Mouse (Mus musculus): ENCODE measurements at regions not wholly inside any gene's neighbourhood (a gene's known extent, or its start where the extent isn't known, plus 50 kb on each side); places are given as distances from the start of the nearest gene placed in this dataset.

DNA sequence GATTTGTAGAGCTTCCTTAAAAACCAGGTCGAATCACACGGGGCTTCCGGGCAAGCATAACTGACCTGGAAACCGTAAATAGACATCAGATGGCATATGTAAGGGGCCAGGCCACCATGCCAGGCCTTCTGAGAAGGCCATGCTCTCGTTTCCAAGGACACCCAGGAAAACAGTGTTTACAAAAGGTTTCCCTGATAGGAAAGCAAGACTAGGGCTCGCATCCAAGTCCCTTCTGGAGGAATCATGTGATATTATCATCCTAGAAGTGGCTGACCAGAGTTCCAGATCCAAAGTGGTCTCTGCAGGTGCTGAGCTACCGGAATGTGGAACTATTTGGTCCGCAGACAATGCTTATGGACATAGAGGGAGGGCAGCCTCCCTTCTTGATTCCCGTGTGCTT, 122.6 kb downstream of the Lrrc30 start:
- no peaks in the 10 kb centered on the region for H3K27me3 ChIP-seq (ENCODE audit: control insufficient read depth, insufficient read depth, low read length)
- DNase-seq (ENCODE audit: low spot score), result no peak
- WGBS, result 77% methylated on average over 9 of the region's 9 CpGs
- no peaks in the 10 kb centered on the region for H3K4me1 ChIP-seq (ENCODE audit: control insufficient read depth, insufficient read depth, low read length)
- no peaks in the 10 kb centered on the region for H3K36me3 ChIP-seq (ENCODE audit: control insufficient read depth, insufficient read depth, low read length)
- no peak for TF ChIP-seq POLR2A (IDR thresholded peaks at IDR 0.05; ENCODE audit: borderline replicate concordance, extremely low read depth, insufficient read depth, insufficient read length)
- no peak for ATAC-seq (ENCODE audit: low FRiP score, low read depth)
- H3K27ac ChIP-seq (replicated peaks; ENCODE audit: low read depth, low read length), result no peak overlapping the region
- no peaks in the 10 kb centered on the region for H3K9me3 ChIP-seq (ENCODE audit: control insufficient read depth, low read length)
- no peak overlapping the region for H3K9ac ChIP-seq (ENCODE audit: low read depth, low read length, severe bottlenecking)
- H3K4me2 ChIP-seq (replicated peaks; ENCODE audit: low read depth, low read length, severe bottlenecking), result no peak overlapping the region
- no peak overlapping the region for H3K4me3 ChIP-seq (replicated peaks; ENCODE audit: low read length)

DNA sequence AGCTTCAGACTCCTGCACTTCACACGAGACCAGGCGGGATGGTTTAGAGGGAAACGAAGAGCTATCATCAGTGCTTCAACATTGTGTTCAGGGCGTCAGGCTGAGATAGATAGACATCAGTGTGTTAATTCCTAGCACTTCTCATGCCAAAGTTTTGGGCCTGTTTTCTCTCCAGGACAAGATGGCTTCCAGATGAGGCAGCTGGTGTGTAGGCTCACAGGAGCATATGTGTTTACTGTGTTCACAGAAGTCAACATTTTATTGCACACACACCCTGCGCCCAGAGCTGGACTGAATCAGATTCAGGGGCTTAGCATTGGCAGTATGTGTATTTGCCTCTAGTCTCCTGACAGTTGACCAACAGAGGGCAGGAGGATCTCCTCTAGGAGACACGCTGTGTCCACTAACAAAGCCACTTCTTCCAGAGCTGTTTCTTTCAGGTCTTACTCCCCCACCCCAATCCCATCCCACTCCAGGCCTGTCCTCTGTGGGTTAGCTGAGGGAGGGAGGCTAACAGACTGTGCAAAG, 123.4 kb downstream of the Lrrc30 start:
- Histone ChIP-seq H3K4me1 (ENCODE audit: control insufficient read depth, insufficient read depth, low read length) (no peaks in the 10 kb centered on the region), H3K9me3 (ENCODE audit: control insufficient read depth, low read length) (no peaks in the 10 kb centered on the region), H3K27ac (replicated peaks; ENCODE audit: low read depth, low read length) (no peak overlapping the region), H3K4me3 (replicated peaks; ENCODE audit: low read length) (no peak overlapping the region), H3K36me3 (ENCODE audit: control insufficient read depth, insufficient read depth, low read length) (no peaks in the 10 kb centered on the region), H3K9ac (ENCODE audit: low read depth, low read length, severe bottlenecking) (no peak overlapping the region), H3K27me3 (ENCODE audit: control insufficient read depth, insufficient read depth, low read length) (no peaks in the 10 kb centered on the region), H3K4me2 (replicated peaks; ENCODE audit: low read depth, low read length, severe bottlenecking) (no peak overlapping the region)
- ATAC-seq (ENCODE audit: low FRiP score, low read depth), result no peak
- 82% methylated on average over 6 of the region's 6 CpGs for WGBS
- TF ChIP-seq POLR2A (IDR thresholded peaks at IDR 0.05; ENCODE audit: borderline replicate concordance, extremely low read depth, insufficient read depth, insufficient read length), result no peak
- DNase-seq (ENCODE audit: low spot score), result no peak

DNA sequence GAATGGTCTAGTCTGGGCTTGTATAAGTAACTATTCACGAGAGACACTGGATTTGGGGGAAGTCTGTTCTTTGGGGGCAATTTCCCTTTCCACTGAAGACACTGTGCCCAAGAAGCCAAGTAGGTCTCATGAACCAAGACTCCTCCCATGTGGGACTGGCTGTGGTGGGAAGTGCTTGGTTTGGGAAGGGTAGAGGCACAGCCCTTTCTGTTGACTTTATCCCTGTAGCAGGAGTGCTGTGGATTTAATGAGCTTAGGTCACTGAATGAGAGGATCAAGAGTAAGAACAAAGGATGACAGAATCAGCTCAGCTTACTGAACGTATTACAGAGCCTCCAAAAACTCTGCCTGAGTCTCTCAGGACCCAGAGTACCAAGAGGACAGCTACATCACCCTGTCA, 124.2 kb downstream of the Lrrc30 start:
- Histone ChIP-seq H3K4me1 (ENCODE audit: control insufficient read depth, insufficient read depth, low read length) (no peaks in the 10 kb centered on the region), H3K27ac (replicated peaks; ENCODE audit: low read depth, low read length) (no peak overlapping the region), H3K4me2 (replicated peaks; ENCODE audit: low read depth, low read length, severe bottlenecking) (no peak overlapping the region), H3K9ac (ENCODE audit: low read depth, low read length, severe bottlenecking) (no peak overlapping the region), H3K36me3 (ENCODE audit: control insufficient read depth, insufficient read depth, low read length) (no peaks in the 10 kb centered on the region), H3K9me3 (ENCODE audit: control insufficient read depth, low read length) (no peaks in the 10 kb centered on the region), H3K4me3 (replicated peaks; ENCODE audit: low read length) (no peak overlapping the region), H3K27me3 (ENCODE audit: control insufficient read depth, insufficient read depth, low read length) (no peaks in the 10 kb centered on the region)
- ATAC-seq (ENCODE audit: low FRiP score, low read depth) (no peak), DNase-seq (ENCODE audit: low spot score) (no peak)
- WGBS, result 32% methylated on average over 2 of the region's 2 CpGs
- no peak for TF ChIP-seq POLR2A (IDR thresholded peaks at IDR 0.05; ENCODE audit: borderline replicate concordance, extremely low read depth, insufficient read depth, insufficient read length)

DNA sequence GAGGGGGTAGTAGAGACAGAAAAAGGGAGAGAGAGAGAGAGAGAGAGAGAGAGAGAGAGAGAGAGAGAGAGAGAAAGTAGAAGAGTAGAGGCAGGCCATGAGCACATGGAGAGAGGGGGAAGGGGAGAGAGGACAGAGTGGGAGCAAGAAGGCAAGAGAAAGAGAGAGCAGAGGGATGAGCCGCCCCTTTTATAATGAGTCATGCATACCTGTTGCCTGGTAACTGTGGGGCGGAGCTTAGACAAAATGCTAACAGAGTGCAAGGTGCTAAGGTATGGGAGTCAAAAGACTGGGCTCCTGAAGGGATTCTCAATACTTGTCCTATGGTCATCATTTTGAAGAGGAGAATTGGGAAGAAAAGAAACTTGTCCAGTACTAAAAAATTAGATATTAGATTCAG, 126.1 kb downstream of the Lrrc30 start:
- Histone ChIP-seq H3K4me3 (replicated peaks; ENCODE audit: low read length) (no peak overlapping the region), H3K36me3 (ENCODE audit: control insufficient read depth, insufficient read depth, low read length) (no peaks in the 10 kb centered on the region), H3K4me2 (replicated peaks; ENCODE audit: low read depth, low read length, severe bottlenecking) (no peak overlapping the region), H3K27me3 (ENCODE audit: control insufficient read depth, insufficient read depth, low read length) (no peaks in the 10 kb centered on the region), H3K9me3 (ENCODE audit: control insufficient read depth, low read length) (no peaks in the 10 kb centered on the region), H3K4me1 (ENCODE audit: control insufficient read depth, insufficient read depth, low read length) (no peaks in the 10 kb centered on the region), H3K9ac (ENCODE audit: low read depth, low read length, severe bottlenecking) (no peak overlapping the region), H3K27ac (replicated peaks; ENCODE audit: low read depth, low read length) (no peak overlapping the region)
- 62% methylated on average over 2 of the region's 2 CpGs for WGBS
- no peak for TF ChIP-seq POLR2A (IDR thresholded peaks at IDR 0.05; ENCODE audit: borderline replicate concordance, extremely low read depth, insufficient read depth, insufficient read length)
- DNase-seq (ENCODE audit: low spot score) (no peak), ATAC-seq (ENCODE audit: low FRiP score, low read depth) (no peak)

DNA sequence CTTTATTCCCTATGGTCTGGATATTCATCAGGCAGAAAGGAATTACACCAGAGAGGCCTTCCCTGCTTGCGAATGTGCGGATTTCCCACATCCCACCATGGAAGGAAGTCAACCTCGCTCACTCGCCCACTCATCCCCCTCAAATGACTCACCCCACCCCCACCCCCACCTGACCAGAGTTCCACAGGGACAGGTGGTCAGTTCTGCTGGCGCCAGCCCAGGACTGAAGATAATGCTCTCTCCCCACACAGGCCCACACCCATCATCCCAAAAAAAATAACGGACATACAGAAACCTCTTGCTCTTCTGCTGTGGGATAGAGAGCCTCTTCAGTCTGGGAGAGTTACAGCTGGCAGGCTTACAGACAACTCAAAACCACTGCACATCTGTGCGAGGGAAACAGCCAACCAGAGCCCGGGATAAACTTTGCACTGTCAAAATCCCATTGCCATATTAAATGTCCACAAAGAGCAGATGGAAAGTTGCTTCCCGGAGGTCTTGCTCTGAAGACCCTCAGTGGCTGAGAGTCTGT, 128.0 kb downstream of the Lrrc30 start:
- no peaks in the 10 kb centered on the region for H3K4me1 ChIP-seq (ENCODE audit: control insufficient read depth, insufficient read depth, low read length)
- no peak overlapping the region for H3K4me3 ChIP-seq (replicated peaks; ENCODE audit: low read length)
- 0 out of 2 replicates have a peak overlapping the region, but pooled peaks have one; percentile 7 for H3K27ac ChIP-seq (replicated peaks; ENCODE audit: low read depth, low read length)
- TF ChIP-seq POLR2A (IDR thresholded peaks at IDR 0.05; ENCODE audit: borderline replicate concordance, extremely low read depth, insufficient read depth, insufficient read length), result no peak
- ATAC-seq (ENCODE audit: low FRiP score, low read depth) (peak; percentile 55; the same call in 1 of the 2 replicates), DNase-seq (ENCODE audit: low spot score) (no peak)
- WGBS, result 67% methylated on average over 9 of the region's 9 CpGs
- no peak overlapping the region for H3K9ac ChIP-seq (ENCODE audit: low read depth, low read length, severe bottlenecking)
- H3K9me3 ChIP-seq (ENCODE audit: control insufficient read depth, low read length), result no peaks in the 10 kb centered on the region
- no peaks in the 10 kb centered on the region for H3K27me3 ChIP-seq (ENCODE audit: control insufficient read depth, insufficient read depth, low read length)
- H3K36me3 ChIP-seq (ENCODE audit: control insufficient read depth, insufficient read depth, low read length), result no peaks in the 10 kb centered on the region
- H3K4me2 ChIP-seq (replicated peaks; ENCODE audit: low read depth, low read length, severe bottlenecking), result no peak overlapping the region
